Mouse (Mus musculus): ENCODE results near the gene Zfp169. TPM values are rescaled to one million over a fixed set of nuclear protein-coding genes. Genes with fewer than 3 reads are reported as not detected.
"Not testable (repeated sequence)": the region's sequence is repeated elsewhere in the genome, so short reads cannot be mapped to it uniquely, and the experiment has no call there.

The Zfp169 gene
- polyA plus RNA-seq, 1 experiment from 2014 or later, result 1.3 TPM

- no peak overlapping the region for H3K4me3 ChIP-seq (ENCODE audit: low read depth, low read length)
- no peaks in the 10 kb centered on the region for H3K36me3 ChIP-seq (ENCODE audit: insufficient read depth, low read length)
- H3K9me3 ChIP-seq (ENCODE audit: low read length), result no peaks in the 10 kb centered on the region
- WGBS, result 53% methylated on average over 15 of the region's 15 CpGs
- peak; percentile 17; the same call in 1 of the 2 replicates for TF ChIP-seq EP300 (IDR thresholded peaks at IDR 0.05)
- peak; percentile 93 for TF ChIP-seq CTCF (IDR thresholded peaks at IDR 0.05)
- H3K27me3 ChIP-seq (replicated peaks; ENCODE audit: insufficient read depth, low read length), result no peaks in the 10 kb centered on the region
- H3K27ac ChIP-seq (ENCODE audit: low read length), result no peak overlapping the region
- DNase-seq (ENCODE audit: low spot score), result peak; percentile 91
- H3K9ac ChIP-seq (replicated peaks; ENCODE audit: low read depth), result no peak overlapping the region
- no peaks in the 10 kb centered on the region for H3K4me1 ChIP-seq (ENCODE audit: insufficient read depth, low read depth, low read length)
- peak; percentile 75 for ATAC-seq
- no peak overlapping the region for H3K4me2 ChIP-seq (replicated peaks; ENCODE audit: low read depth, low read length)
These were observed 15.0 kb upstream of the Zfp169 start for GRCm38 (mm10) chr13:48528123-48528871.

GRCm38 (mm10) chr13:48525745-48526144 lies 12.5 kb upstream of the Zfp169 start:
- Histone ChIP-seq H3K36me3 (ENCODE audit: insufficient read depth, low read length) (no peaks in the 10 kb centered on the region), H3K27ac (ENCODE audit: low read length) (no peak overlapping the region), H3K4me3 (ENCODE audit: low read depth, low read length) (no peak overlapping the region), H3K27me3 (replicated peaks; ENCODE audit: insufficient read depth, low read length) (no peaks in the 10 kb centered on the region), H3K4me2 (replicated peaks; ENCODE audit: low read depth, low read length) (no peak overlapping the region), H3K4me1 (ENCODE audit: insufficient read depth, low read depth, low read length) (no peaks in the 10 kb centered on the region), H3K9me3 (ENCODE audit: low read length) (no peaks in the 10 kb centered on the region), H3K9ac (replicated peaks; ENCODE audit: low read depth) (no peak overlapping the region)
- DNase-seq (ENCODE audit: low spot score), result no peak
- no peak for ATAC-seq
- WGBS, result 69% methylated on average over 5 of the region's 5 CpGs
- TF ChIP-seq EP300 (IDR thresholded peaks at IDR 0.05), result no peak
- no peak for TF ChIP-seq CTCF (IDR thresholded peaks at IDR 0.05)

- not testable (repeated sequence) for H3K27ac ChIP-seq (ENCODE audit: low read length); H3K9ac ChIP-seq (replicated peaks; ENCODE audit: low read depth); H3K4me2 ChIP-seq (replicated peaks; ENCODE audit: low read depth, low read length); H3K36me3 ChIP-seq (ENCODE audit: insufficient read depth, low read length); H3K4me3 ChIP-seq (ENCODE audit: low read depth, low read length); ATAC-seq; H3K4me1 ChIP-seq (ENCODE audit: insufficient read depth, low read depth, low read length); DNase-seq (ENCODE audit: low spot score); H3K9me3 ChIP-seq (ENCODE audit: low read length); H3K27me3 ChIP-seq (replicated peaks; ENCODE audit: insufficient read depth, low read length)
These were observed 5.9 kb upstream of the Zfp169 start for GRCm38 (mm10) chr13:48519122-48519521.

- TF ChIP-seq EP300 (IDR thresholded peaks at IDR 0.05), result no peak
- TF ChIP-seq CTCF (IDR thresholded peaks at IDR 0.05), result no peak
- no peaks in the 10 kb centered on the region for H3K36me3 ChIP-seq (ENCODE audit: insufficient read depth, low read length)
- no peak for ATAC-seq
- no peaks in the 10 kb centered on the region for H3K4me1 ChIP-seq (ENCODE audit: insufficient read depth, low read depth, low read length)
- no peak for DNase-seq (ENCODE audit: low spot score)
- H3K9ac ChIP-seq (replicated peaks; ENCODE audit: low read depth), result no peak overlapping the region
- no peak overlapping the region for H3K27ac ChIP-seq (ENCODE audit: low read length)
- no peak overlapping the region for H3K4me3 ChIP-seq (ENCODE audit: low read depth, low read length)
- H3K4me2 ChIP-seq (replicated peaks; ENCODE audit: low read depth, low read length), result no peak overlapping the region
- WGBS, result 73% methylated on average over 4 of the region's 4 CpGs
- H3K27me3 ChIP-seq (replicated peaks; ENCODE audit: insufficient read depth, low read length), result no peaks in the 10 kb centered on the region
- peaks cover 3% of the 10 kb centered on the region; the same call in 1 of the 2 replicates for H3K9me3 ChIP-seq (ENCODE audit: low read length)
These were observed 2.6 kb upstream of the Zfp169 start for GRCm38 (mm10) chr13:48515861-48516260.

- DNase-seq (ENCODE audit: low spot score) (peak; percentile 41), ATAC-seq (peak; percentile 41)
- Histone ChIP-seq H3K27me3 (replicated peaks; ENCODE audit: insufficient read depth, low read length) (no peaks in the 10 kb centered on the region), H3K9ac (replicated peaks; ENCODE audit: low read depth) (no peak overlapping the region), H3K36me3 (ENCODE audit: insufficient read depth, low read length) (peaks cover 15% of the 10 kb centered on the region; the same call in 1 of the 2 replicates), H3K4me1 (ENCODE audit: insufficient read depth, low read depth, low read length) (no peaks in the 10 kb centered on the region), H3K27ac (ENCODE audit: low read length) (no peak overlapping the region), H3K4me3 (ENCODE audit: low read depth, low read length) (no peak overlapping the region), H3K4me2 (replicated peaks; ENCODE audit: low read depth, low read length) (no peak overlapping the region), H3K9me3 (ENCODE audit: low read length) (no peaks in the 10 kb centered on the region)
- 65% methylated on average over 9 of the region's 9 CpGs for WGBS
- TF ChIP-seq CTCF (IDR thresholded peaks at IDR 0.05) (no peak), EP300 (IDR thresholded peaks at IDR 0.05) (no peak)
These were observed 4.6 kb downstream of the Zfp169 start for GRCm38 (mm10) chr13:48508661-48509060.

GRCm38 (mm10) chr13:48502422-48502821 lies 10.8 kb downstream of the Zfp169 start:
- no peak overlapping the region for H3K27ac ChIP-seq (ENCODE audit: low read length)
- H3K4me3 ChIP-seq (ENCODE audit: low read depth, low read length), result no peak overlapping the region
- ATAC-seq (no peak), DNase-seq (ENCODE audit: low spot score) (no peak)
- no peaks in the 10 kb centered on the region for H3K9me3 ChIP-seq (ENCODE audit: low read length)
- no peak overlapping the region for H3K9ac ChIP-seq (replicated peaks; ENCODE audit: low read depth)
- no peak overlapping the region for H3K4me2 ChIP-seq (replicated peaks; ENCODE audit: low read depth, low read length)
- no peaks in the 10 kb centered on the region for H3K27me3 ChIP-seq (replicated peaks; ENCODE audit: insufficient read depth, low read length)
- TF ChIP-seq EP300 (IDR thresholded peaks at IDR 0.05), result no peak
- no peak for TF ChIP-seq CTCF (IDR thresholded peaks at IDR 0.05)
- peaks cover 22% of the 10 kb centered on the region; the same call in 1 of the 2 replicates for H3K36me3 ChIP-seq (ENCODE audit: insufficient read depth, low read length)
- no peaks in the 10 kb centered on the region for H3K4me1 ChIP-seq (ENCODE audit: insufficient read depth, low read depth, low read length)
- 50% methylated on average over 5 of the region's 5 CpGs for WGBS

Measured in lung, postnatal 0 days (tissue).